Mouse (Mus musculus) ES-Bruce4 (cell line): ENCODE measurements at regions not wholly inside any gene's neighbourhood (a gene's known extent, or its start where the extent isn't known, plus 50 kb on each side); places are given as distances from the start of the nearest gene placed in this dataset.

ENCODE experiments used
- CTCF ChIP-seq: IDR thresholded peaks from one replicate; pipeline ENCODE4 v1.8.1; 2011; ENCODE audit warnings: low read depth, low read length
- EP300 ChIP-seq: IDR thresholded peaks from 2 replicates; pipeline ENCODE4 v1.6.1; 2011; ENCODE audit warnings: low read depth, low read length; ENCODE audit not compliant: insufficient read depth
- POLR2A ChIP-seq: IDR thresholded peaks from one replicate; pipeline ENCODE4 v1.8.1; 2011; ENCODE audit warnings: low read length; ENCODE audit not compliant: insufficient read depth

- TF ChIP-seq POLR2A: no peak
- no peak for TF ChIP-seq CTCF
- no peak for TF ChIP-seq EP300
Observed at GRCm38 (mm10) chr13:60044876-60045275, 132.3 kb downstream of the Gas1 start.
